Mouse (Mus musculus) ES-E14 (cell line): Measurements from ENCODE around the gene Blnk. TPM values are rescaled to one million over a fixed set of nuclear protein-coding genes. Genes with fewer than 3 reads are reported as not detected.

Source experiments
- DNase-seq: peaks from one replicate; pipeline ENCODE4 v3.0.0-alpha.2; 2013; ENCODE audit warnings: low read depth, low spot score
- H3K27ac ChIP-seq: 2 replicates; pipeline ENCODE4 v1.5.1; 2012; ENCODE audit warnings: low read depth, mild to moderate bottlenecking, low read length, moderate library complexity, mixed read lengths; ENCODE audit not compliant: poor library complexity, insufficient read depth, severe bottlenecking
- H3K36me3 ChIP-seq: 2 replicates; pipeline ENCODE4 v1.6.1; 2012; ENCODE audit warnings: mild to moderate bottlenecking, low read length, moderate library complexity, mixed read lengths; ENCODE audit not compliant: control insufficient read depth, poor library complexity, insufficient read depth, severe bottlenecking
- H3K4me1 ChIP-seq, 2 experiments: fragments of 150-350 bp in 1 of 2; sonication (generic) in 1 of 2; 2 replicates each; pipeline ENCODE4 v1.6.1; 2012; ENCODE audit warnings: low read length in 2 of 2, mild to moderate bottlenecking in 1 of 2, mixed read lengths in 1 of 2; ENCODE audit not compliant: control insufficient read depth in 2 of 2, insufficient read depth in 2 of 2, poor library complexity in 1 of 2
- H3K4me3 ChIP-seq, 2 experiments: fragments of 150-350 bp in 1 of 2; sonication (generic) in 1 of 2; 2 replicates each; pipeline ENCODE4 v1.5.1; 2012; ENCODE audit warnings: low read length in 2 of 2, low read depth in 1 of 2, mild to moderate bottlenecking in 1 of 2, mixed read lengths in 1 of 2; ENCODE audit not compliant: insufficient read depth in 1 of 2, poor library complexity in 1 of 2, severe bottlenecking in 1 of 2
- H3K9ac ChIP-seq: 2 replicates; pipeline ENCODE4 v1.6.1; 2012; ENCODE audit warnings: low read depth, mild to moderate bottlenecking, low read length, mixed read lengths; ENCODE audit not compliant: poor library complexity, insufficient read depth, severe bottlenecking
- H3K9me3 ChIP-seq: fragments of 150-350 bp; sonication (generic); 2 replicates; pipeline ENCODE4 v1.6.1; 2012; ENCODE audit warnings: low read depth, mild to moderate bottlenecking, low read length; ENCODE audit not compliant: control insufficient read depth, insufficient read depth
- CHD2 ChIP-seq: IDR thresholded peaks from 2 replicates; pipeline ENCODE4 v1.6.1; 2014; ENCODE audit warnings: mild to moderate bottlenecking, low read depth, low read length, inconsistent platforms
- HCFC1 ChIP-seq: IDR thresholded peaks from 2 replicates; pipeline ENCODE4 v1.6.1; 2012; ENCODE audit warnings: low read length, inconsistent platforms, borderline replicate concordance; ENCODE audit not compliant: insufficient read depth
- MAFK ChIP-seq: IDR thresholded peaks from 2 replicates; pipeline ENCODE4 v1.6.1; 2014; ENCODE audit warnings: mild to moderate bottlenecking, low read depth, low read length, inconsistent platforms; ENCODE audit not compliant: insufficient read depth
- ZC3H11A ChIP-seq: IDR thresholded peaks from 2 replicates; pipeline ENCODE4 v1.6.1; 2012; ENCODE audit warnings: low read depth, mild to moderate bottlenecking, inconsistent platforms, low read length, borderline replicate concordance
- ZNF384 ChIP-seq: IDR thresholded peaks from 2 replicates; pipeline ENCODE4 v1.6.1; 2012; ENCODE audit warnings: low read depth, low read length, inconsistent platforms
- in situ Hi-C, 2 experiments: fragments of 600-800 bp; cut with MboI; formaldehyde crosslinking; loops; one replicate each; pipeline ENCODE4 v1.15.1; 2025; ENCODE audit warnings: low sequenced_read_pairs in 2 of 2, inconsistent platforms in 1 of 2; ENCODE audit not compliant: unreplicated experiment in 2 of 2
- total RNA-seq: library from RNA; depleted of rRNA; stranded (reverse); fragments of 300-350 nt; gene quantifications from 2 replicates; pipeline ENCODE4 v1.2.3, GENCODE M21; 2012

Blnk gene
- total RNA-seq, 1 experiment = 1.7 TPM

- Histone ChIP-seq H3K36me3 (no peaks in the 10 kb centered on the region), H3K4me1 (no peaks in the 10 kb centered on the region), H3K4me3 (no peak overlapping the region), H3K27ac (no peak overlapping the region), H3K9ac (no peak overlapping the region), H3K9me3 (no peaks in the 10 kb centered on the region)
- TF ChIP-seq ZNF384 (no peak), MAFK (no peak), ZC3H11A (no peak), HCFC1 (no peak), CHD2 (no peak)
- in situ Hi-C loops = no loop called here
- no peak for DNase-seq
Measured at GRCm38 (mm10) chr19:40976946-40977917, 17.1 kb downstream of the Blnk start.

GRCm38 (mm10) chr19:40971273-40971914 is 22.9 kb downstream of the Blnk start:
- no peaks in the 10 kb centered on the region for H3K36me3 ChIP-seq
- in situ Hi-C loops = no loop called here
- no peak for DNase-seq

DNA sequence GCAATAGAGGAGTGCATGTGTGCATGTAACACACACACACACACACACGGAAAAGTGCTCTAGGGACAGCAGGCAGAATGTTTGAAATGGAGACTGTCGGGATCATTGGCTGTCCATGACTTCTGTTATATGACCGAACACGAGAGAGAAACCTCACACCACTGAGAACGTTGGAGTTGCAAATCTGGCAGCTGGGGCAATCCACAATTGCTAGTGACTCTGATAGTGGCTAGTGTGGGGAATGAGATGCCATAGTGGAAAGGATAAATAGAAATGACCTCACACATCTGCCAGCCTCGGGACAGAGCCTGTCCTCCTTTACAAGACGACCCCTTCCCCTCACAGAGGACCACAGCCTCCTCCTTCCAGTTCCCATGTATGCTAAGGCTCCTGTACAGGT is 23.6 kb downstream of the Blnk start:
- no peak overlapping the region for H3K4me3 ChIP-seq
- H3K4me1 ChIP-seq = no peaks in the 10 kb centered on the region
- H3K9ac ChIP-seq = no peak overlapping the region
- in situ Hi-C loops = no loop called here
- H3K36me3 ChIP-seq = no peaks in the 10 kb centered on the region
- TF ChIP-seq ZNF384 = no peak
- no peak for TF ChIP-seq MAFK
- TF ChIP-seq HCFC1 = no peak
- TF ChIP-seq CHD2 = no peak
- no peak for TF ChIP-seq ZC3H11A
- DNase-seq = no peak
- H3K27ac ChIP-seq = no peak overlapping the region
- H3K9me3 ChIP-seq = no peaks in the 10 kb centered on the region

More at GRCm38 (mm10) chr19:40971273-40971914, 22.9 kb downstream of the Blnk start:
- H3K27ac ChIP-seq = no peak overlapping the region
- H3K9ac ChIP-seq = no peak overlapping the region
- H3K4me1 ChIP-seq = no peaks in the 10 kb centered on the region
- H3K4me3 ChIP-seq = no peak overlapping the region
- H3K9me3 ChIP-seq = no peaks in the 10 kb centered on the region
- TF ChIP-seq MAFK = no peak
- no peak for TF ChIP-seq HCFC1
- TF ChIP-seq ZC3H11A = no peak
- TF ChIP-seq ZNF384 = no peak
- TF ChIP-seq CHD2 = no peak

DNA sequence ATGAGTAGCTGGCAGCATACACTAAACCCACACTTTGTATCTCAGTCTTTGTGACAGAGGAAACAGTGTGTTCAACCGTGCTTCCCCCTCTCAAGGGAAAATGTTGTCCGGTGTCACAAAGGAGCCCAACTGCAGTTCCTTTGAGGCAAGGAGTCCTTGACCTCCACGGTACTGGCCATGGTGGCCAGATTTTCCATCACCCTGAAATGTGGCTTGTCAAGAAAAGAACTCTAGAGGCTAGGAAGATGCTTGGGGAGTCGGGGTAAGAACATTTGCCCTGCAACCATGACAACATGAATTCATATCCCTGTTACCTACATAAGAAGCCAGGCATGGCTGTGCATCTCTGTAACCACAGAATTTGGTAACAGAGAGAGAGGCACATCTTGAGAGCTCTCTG is 24.0 kb downstream of the Blnk start:
- in situ Hi-C loops = no loop called here
- TF ChIP-seq HCFC1 = no peak
- no peak for TF ChIP-seq MAFK
- TF ChIP-seq ZC3H11A = no peak
- no peak for TF ChIP-seq CHD2
- TF ChIP-seq ZNF384 = no peak
- Histone ChIP-seq H3K36me3 (no peaks in the 10 kb centered on the region), H3K4me1 (no peaks in the 10 kb centered on the region), H3K9ac (no peak overlapping the region), H3K4me3 (no peak overlapping the region), H3K9me3 (no peaks in the 10 kb centered on the region), H3K27ac (no peak overlapping the region)
- no peak for DNase-seq
